Mouse (Mus musculus): ENCODE data around the gene Tmem127. TPM values are rescaled to one million over a fixed set of nuclear protein-coding genes. Genes with fewer than 3 reads are reported as not detected.

Tmem127 gene
- polyA plus RNA-seq, 1 experiment: 73.6 TPM

- DNase-seq (ENCODE audit: low read depth): peak; percentile 70
- TF ChIP-seq CTCF (IDR thresholded peaks at IDR 0.05; ENCODE audit: borderline replicate concordance, extremely low read depth, insufficient read depth, insufficient read length) (peak; percentile 48; the same call in 1 of the 2 replicates), POLR2A (IDR thresholded peaks at IDR 0.05; ENCODE audit: borderline replicate concordance, extremely low read depth, insufficient read depth, insufficient read length, poor library complexity, severe bottlenecking) (no peak)
These were observed 761 bp downstream of the Tmem127 start for GRCm38 (mm10) chr2:127248334-127249004.

- TF ChIP-seq POLR2A (IDR thresholded peaks at IDR 0.05; ENCODE audit: borderline replicate concordance, extremely low read depth, insufficient read depth, insufficient read length, poor library complexity, severe bottlenecking): no peak
- TF ChIP-seq CTCF (IDR thresholded peaks at IDR 0.05; ENCODE audit: borderline replicate concordance, extremely low read depth, insufficient read depth, insufficient read length): no peak
- DNase-seq (ENCODE audit: low read depth): no peak
These were observed 2.7 kb downstream of the Tmem127 start for GRCm38 (mm10) chr2:127250291-127251008.

GRCm38 (mm10) chr2:127251457-127251856 is 3.7 kb downstream of the Tmem127 start:
- TF ChIP-seq POLR2A (IDR thresholded peaks at IDR 0.05; ENCODE audit: borderline replicate concordance, extremely low read depth, insufficient read depth, insufficient read length, poor library complexity, severe bottlenecking) (no peak), CTCF (IDR thresholded peaks at IDR 0.05; ENCODE audit: borderline replicate concordance, extremely low read depth, insufficient read depth, insufficient read length) (no peak)
- DNase-seq (ENCODE audit: low read depth): no peak

GRCm38 (mm10) chr2:127251880-127252527 is 4.3 kb downstream of the Tmem127 start:
- DNase-seq (ENCODE audit: low read depth): no peak
- no peak for TF ChIP-seq CTCF (IDR thresholded peaks at IDR 0.05; ENCODE audit: borderline replicate concordance, extremely low read depth, insufficient read depth, insufficient read length)
- TF ChIP-seq POLR2A (IDR thresholded peaks at IDR 0.05; ENCODE audit: borderline replicate concordance, extremely low read depth, insufficient read depth, insufficient read length, poor library complexity, severe bottlenecking): no peak

GRCm38 (mm10) chr2:127252787-127253186 is 5.1 kb downstream of the Tmem127 start:
- no peak for DNase-seq (ENCODE audit: low read depth)
- TF ChIP-seq CTCF (IDR thresholded peaks at IDR 0.05; ENCODE audit: borderline replicate concordance, extremely low read depth, insufficient read depth, insufficient read length) (no peak), POLR2A (IDR thresholded peaks at IDR 0.05; ENCODE audit: borderline replicate concordance, extremely low read depth, insufficient read depth, insufficient read length, poor library complexity, severe bottlenecking) (no peak)

GRCm38 (mm10) chr2:127254604-127255134 is 7.0 kb downstream of the Tmem127 start:
- no peak for TF ChIP-seq CTCF (IDR thresholded peaks at IDR 0.05; ENCODE audit: borderline replicate concordance, extremely low read depth, insufficient read depth, insufficient read length)
- no peak for TF ChIP-seq POLR2A (IDR thresholded peaks at IDR 0.05; ENCODE audit: borderline replicate concordance, extremely low read depth, insufficient read depth, insufficient read length, poor library complexity, severe bottlenecking)
- no peak for DNase-seq (ENCODE audit: low read depth)

GRCm38 (mm10) chr2:127255294-127255693 is 7.6 kb downstream of the Tmem127 start:
- no peak for DNase-seq (ENCODE audit: low read depth)
- no peak for TF ChIP-seq POLR2A (IDR thresholded peaks at IDR 0.05; ENCODE audit: borderline replicate concordance, extremely low read depth, insufficient read depth, insufficient read length, poor library complexity, severe bottlenecking)
- no peak for TF ChIP-seq CTCF (IDR thresholded peaks at IDR 0.05; ENCODE audit: borderline replicate concordance, extremely low read depth, insufficient read depth, insufficient read length)

GRCm38 (mm10) chr2:127259340-127259739 is 11.6 kb downstream of the Tmem127 start:
- DNase-seq (ENCODE audit: low read depth): no peak
- no peak for TF ChIP-seq CTCF (IDR thresholded peaks at IDR 0.05; ENCODE audit: borderline replicate concordance, extremely low read depth, insufficient read depth, insufficient read length)
- no peak for TF ChIP-seq POLR2A (IDR thresholded peaks at IDR 0.05; ENCODE audit: borderline replicate concordance, extremely low read depth, insufficient read depth, insufficient read length, poor library complexity, severe bottlenecking)

GRCm38 (mm10) chr2:127262480-127262879 is 14.8 kb downstream of the Tmem127 start:
- DNase-seq (ENCODE audit: low read depth): no peak
- no peak for TF ChIP-seq CTCF (IDR thresholded peaks at IDR 0.05; ENCODE audit: borderline replicate concordance, extremely low read depth, insufficient read depth, insufficient read length)
- TF ChIP-seq POLR2A (IDR thresholded peaks at IDR 0.05; ENCODE audit: borderline replicate concordance, extremely low read depth, insufficient read depth, insufficient read length, poor library complexity, severe bottlenecking): no peak

- TF ChIP-seq POLR2A (IDR thresholded peaks at IDR 0.05; ENCODE audit: borderline replicate concordance, extremely low read depth, insufficient read depth, insufficient read length, poor library complexity, severe bottlenecking) (no peak), CTCF (IDR thresholded peaks at IDR 0.05; ENCODE audit: borderline replicate concordance, extremely low read depth, insufficient read depth, insufficient read length) (peak; percentile 5; the same call in 1 of the 2 replicates)
- DNase-seq (ENCODE audit: low read depth): no peak
These were observed 20.1 kb downstream of the Tmem127 start for GRCm38 (mm10) chr2:127267854-127268253.
